In the genomic region with DNA sequence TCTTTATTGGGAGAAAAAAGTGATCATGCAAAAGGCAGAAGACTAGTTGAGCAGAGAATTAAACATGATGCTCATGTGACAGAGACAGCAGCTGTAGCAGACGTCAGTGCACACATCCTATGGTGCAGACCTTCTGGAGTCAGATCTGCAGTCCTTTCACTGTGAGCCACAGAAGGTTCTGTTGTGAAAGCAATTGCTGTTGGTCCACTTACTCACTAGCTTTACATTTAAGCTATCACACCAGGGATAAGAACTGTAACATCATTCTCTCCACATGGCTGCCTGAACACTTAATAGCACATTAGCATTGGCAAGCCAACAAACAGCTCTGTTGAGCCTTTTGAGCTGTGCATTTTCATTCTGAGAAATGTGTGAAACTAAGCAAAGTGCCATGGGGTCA, we compare ENCODE assay signal across 12 mouse cellular contexts.
"Had no signal": no experiment of that assay in that cellular context is flagged by ENCODE, and none has a peak within 500 bp of the region (broad histone marks: within the 10 kb centered on the region; RNA-seq: fewer than 3 reads in every experiment).

No protein-coding gene starts in this region.

- H3K27ac ChIP-seq: liver, embryonic 13.5 days; midbrain, embryonic 15.5 days had no signal

- H3K4me1 ChIP-seq: liver, embryonic 13.5 days; megakaryocyte, embryonic 14.5 days; midbrain, embryonic 15.5 days had no signal

- H3K4me3 ChIP-seq: liver, embryonic 13.5 days; megakaryocyte, embryonic 14.5 days; midbrain, embryonic 15.5 days had no signal

- H3K27me3 ChIP-seq: liver, embryonic 13.5 days; megakaryocyte, embryonic 14.5 days; midbrain, embryonic 15.5 days had no signal

- DNase-seq: kidney, adult 9 months; kidney, postnatal 14 days; kidney, postnatal 4 days; liver, embryonic 13.5 days; lung, adult 2 months; lung, postnatal 36 days; thymus, adult 18-20 months; thymus, postnatal 36 days had no signal

- H3K9me3 ChIP-seq: liver, embryonic 13.5 days; megakaryocyte, embryonic 14.5 days; midbrain, embryonic 15.5 days had no signal

- ATAC-seq: lung, postnatal 0 days; midbrain, embryonic 15.5 days had no signal

- H3K36me3 ChIP-seq: liver, embryonic 13.5 days; midbrain, embryonic 15.5 days had no signal

- H3K4me2 ChIP-seq: liver, embryonic 13.5 days; midbrain, embryonic 11.5 days; midbrain, embryonic 15.5 days had no signal

- H3K9ac ChIP-seq: liver, embryonic 13.5 days; midbrain, embryonic 15.5 days had no signal
